Mouse (Mus musculus) kidney, adult 2 months (tissue): Measurements from ENCODE around the gene Atp23. TPM values are rescaled to one million over a fixed set of nuclear protein-coding genes. Genes with fewer than 3 reads are reported as not detected.
"Not testable (repeated sequence)": the region's sequence is repeated elsewhere in the genome, so short reads cannot be mapped to it uniquely, and the experiment has no call there.

Experiments used
- DNase-seq: peaks from one replicate; pipeline ENCODE4 v3.0.0; 2021
- H3K27ac ChIP-seq: fragments of 200-500 bp; 2 replicates; pipeline ENCODE4 v1.5.1; 2012; ENCODE audit warnings: low read depth, low read length, control low read depth, inconsistent platforms; ENCODE audit not compliant: insufficient read depth
- H3K27me3 ChIP-seq: fragments of 200-500 bp; replicated peaks from 2 replicates; pipeline ENCODE4 v1.6.1; 2012; ENCODE audit warnings: mild to moderate bottlenecking, moderate library complexity, low read length, inconsistent platforms; ENCODE audit not compliant: control insufficient read depth, insufficient read depth
- H3K36me3 ChIP-seq: fragments of 200-500 bp; 2 replicates; pipeline ENCODE4 v1.6.1; 2012; ENCODE audit warnings: mild to moderate bottlenecking, moderate library complexity, low read length, inconsistent platforms; ENCODE audit not compliant: control insufficient read depth, insufficient read depth
- H3K4me1 ChIP-seq: fragments of 200-500 bp; 2 replicates; pipeline ENCODE4 v1.6.1; 2011; ENCODE audit warnings: low read length; ENCODE audit not compliant: control insufficient read depth, insufficient read depth
- H3K4me3 ChIP-seq: fragments of 200-500 bp; 2 replicates; pipeline ENCODE4 v1.5.1; 2011; ENCODE audit warnings: mild to moderate bottlenecking, low read depth, low read length, control low read depth; ENCODE audit not compliant: insufficient read depth
- CTCF ChIP-seq: fragments of 200-500 bp; conservative IDR thresholded peaks from 2 replicates; pipeline ENCODE4 v1.5.1; 2011; ENCODE audit warnings: low read depth, mild to moderate bottlenecking, control low read depth, low read length, moderate library complexity, mixed read lengths; ENCODE audit not compliant: insufficient read depth, insufficient read length
- POLR2A ChIP-seq: fragments of 200-500 bp; IDR thresholded peaks from one replicate; pipeline ENCODE4 v1.6.1; 2011; ENCODE audit warnings: low read depth, low read length, control low read depth
- WGBS: fragments of 180-500 bp; shearing (Covaris S2); methylation state at CpG from one replicate; pipeline ENCODE4 v1.1.7; 2018; 5-methylcytosine and 5-hydroxymethylcytosine counted together
- polyA plus RNA-seq: library from polyadenylated mRNA; depleted of rRNA; stranded (reverse); fragments of >200 nt; gene quantifications from 2 replicates; pipeline ENCODE4 v1.2.3, GENCODE M21; 2012; rRNA removed

Atp23 gene
- polyA plus RNA-seq, 1 experiment: 14.2 TPM

DNA sequence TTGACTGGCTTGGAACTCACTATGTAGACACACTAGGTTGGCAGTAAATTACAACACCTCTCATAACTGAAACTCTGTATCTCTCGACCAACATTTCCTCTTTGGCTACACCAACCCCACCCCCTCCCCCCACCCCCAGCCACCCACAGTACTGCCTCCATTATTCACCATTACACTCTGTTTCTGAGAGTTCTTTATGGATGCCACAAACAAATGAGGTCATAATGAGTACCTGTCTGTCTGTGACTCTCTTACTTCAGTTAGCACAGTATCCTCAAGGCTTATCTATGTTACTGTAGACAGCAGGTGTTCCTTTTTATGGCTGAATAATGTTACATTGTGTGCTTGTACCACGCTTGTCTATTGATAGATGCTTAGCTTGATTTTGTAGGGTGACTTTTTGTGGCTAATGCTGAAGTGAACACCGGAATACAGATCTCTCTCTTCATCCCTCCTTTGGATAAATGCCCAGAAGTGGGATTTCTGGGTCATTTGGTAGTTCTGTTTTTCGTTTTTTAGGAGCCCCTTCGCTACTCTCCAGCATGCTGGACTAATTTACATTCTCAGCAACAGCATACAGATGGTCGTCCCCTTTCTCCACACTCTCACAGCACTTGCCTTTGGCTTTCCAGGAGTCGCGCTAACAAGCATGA, 73.1 kb downstream of the Atp23 start:
- no peak for TF ChIP-seq POLR2A
- TF ChIP-seq CTCF: no peak
- Histone ChIP-seq H3K4me3 (no peak overlapping the region), H3K27ac (no peak overlapping the region), H3K4me1 (no peaks in the 10 kb centered on the region), H3K27me3 (no peaks in the 10 kb centered on the region), H3K36me3 (no peaks in the 10 kb centered on the region)
- WGBS: 69% methylated on average over 8 of the region's 8 CpGs
- DNase-seq: no peak

DNA sequence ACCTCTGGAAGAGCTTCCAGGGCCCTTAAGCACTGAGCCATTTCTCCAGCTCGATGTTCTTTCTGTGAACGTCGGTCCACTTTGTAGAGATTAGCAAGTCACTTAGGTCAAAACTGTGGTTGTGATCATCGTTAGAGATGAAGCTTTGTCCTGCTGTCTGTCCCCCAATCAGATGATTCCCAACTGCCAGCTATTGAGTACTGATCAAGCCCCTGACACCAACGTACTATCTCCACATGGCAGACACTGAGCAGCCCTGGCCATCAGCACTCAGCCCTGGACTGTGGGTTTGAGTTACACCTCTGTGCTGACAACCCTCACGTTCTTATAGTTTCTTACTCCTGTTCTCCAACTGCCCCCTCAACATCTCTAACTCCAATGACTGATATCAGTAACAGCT, 74.2 kb downstream of the Atp23 start:
- H3K27me3 ChIP-seq: no peaks in the 10 kb centered on the region
- no peak overlapping the region for H3K4me3 ChIP-seq
- WGBS: 92% methylated on average over 6 of the region's 6 CpGs
- H3K27ac ChIP-seq: no peak overlapping the region
- DNase-seq: no peak
- H3K4me1 ChIP-seq: no peaks in the 10 kb centered on the region
- no peak for TF ChIP-seq CTCF
- TF ChIP-seq POLR2A: no peak
- H3K36me3 ChIP-seq: no peaks in the 10 kb centered on the region

DNA sequence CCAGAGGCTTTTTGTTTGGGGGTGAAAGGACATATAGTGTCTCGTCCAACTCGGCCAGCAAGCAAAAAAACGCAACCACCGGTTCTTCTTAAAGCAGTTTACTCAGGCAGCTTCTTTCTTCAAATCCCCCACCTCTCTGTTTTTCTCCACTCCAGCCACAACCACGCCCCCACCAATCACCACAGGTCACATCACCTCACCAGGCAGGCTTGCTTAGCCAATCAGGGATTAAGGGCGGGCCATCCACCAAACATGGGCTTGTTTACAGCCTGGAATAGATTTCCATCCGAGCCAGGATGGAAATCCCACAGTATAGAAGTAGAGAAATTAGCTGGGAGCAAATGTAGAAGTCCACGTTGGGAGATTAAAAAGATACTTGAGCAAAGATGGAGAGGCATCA, 74.9 kb downstream of the Atp23 start:
- not testable (repeated sequence) for H3K4me1 ChIP-seq, H3K4me3 ChIP-seq, DNase-seq, H3K27ac ChIP-seq, H3K27me3 ChIP-seq, H3K36me3 ChIP-seq
- 93% methylated on average over 8 of the region's 8 CpGs for WGBS

DNA sequence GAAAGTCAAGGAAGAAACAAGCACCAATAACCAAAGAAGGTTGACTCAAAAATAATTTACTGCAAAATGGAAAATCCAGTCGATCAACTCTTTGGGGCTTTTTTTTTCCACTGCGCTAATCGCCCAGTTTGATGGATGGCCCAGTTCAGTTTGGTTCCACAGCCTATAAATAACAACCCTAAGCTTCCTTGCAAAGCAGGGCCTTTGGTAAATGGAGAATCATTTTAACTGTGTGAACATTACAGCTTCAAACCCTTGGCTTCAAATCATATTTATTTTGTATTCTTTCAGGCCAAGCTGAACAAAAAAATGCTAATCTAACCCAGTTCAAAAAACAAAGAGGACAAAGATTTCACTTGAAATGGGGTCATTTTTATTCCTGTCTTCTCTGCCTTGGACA, 78.7 kb downstream of the Atp23 start:
- no peaks in the 10 kb centered on the region for H3K36me3 ChIP-seq

More for the DNA sequence above, 78.7 kb downstream of the Atp23 start:
- Histone ChIP-seq H3K4me3 (no peak overlapping the region), H3K4me1 (no peaks in the 10 kb centered on the region), H3K27ac (no peak overlapping the region), H3K27me3 (no peaks in the 10 kb centered on the region)
- no peak for DNase-seq
- TF ChIP-seq CTCF (no peak), POLR2A (no peak)
- WGBS: 54% methylated on average over 3 of the region's 3 CpGs

Other genes with a start within 250 kb of the Atp23 start
- 118 and 126 TPM in 2 replicates for gene Ctdsp2, start 77.4 kb upstream of the Atp23 start, polyA plus RNA-seq
- gene Avil, start 99.4 kb upstream of the Atp23 start, polyA plus RNA-seq: 0.14 and 0.19 TPM in 2 replicates
- gene Tsfm, start 129.5 kb upstream of the Atp23 start, polyA plus RNA-seq: 54.0 and 58.1 TPM in 2 replicates
- gene Mettl1, start 140.1 kb upstream of the Atp23 start, polyA plus RNA-seq: 24.5 and 27.5 TPM in 2 replicates
- 2.4 and 3.1 TPM in 2 replicates for gene Eef1akmt3, start 140.2 kb upstream of the Atp23 start, polyA plus RNA-seq
- 13.5 and 14.3 TPM in 2 replicates for gene Cyp27b1, start 146.9 kb upstream of the Atp23 start, polyA plus RNA-seq
- 13.1 and 15.3 TPM in 2 replicates for gene March9, start 158.8 kb upstream of the Atp23 start, polyA plus RNA-seq
- 195 and 216 TPM in 2 replicates for gene Cdk4, start 162.2 kb upstream of the Atp23 start, polyA plus RNA-seq
- gene Tspan31, start 168.9 kb upstream of the Atp23 start, polyA plus RNA-seq: 102 and 117 TPM in 2 replicates
- 1.3 and 2.2 TPM in 2 replicates for gene Agap2, start 173.9 kb upstream of the Atp23 start, polyA plus RNA-seq
- 108 and 114 TPM in 2 replicates for gene Os9, start 219.8 kb upstream of the Atp23 start, polyA plus RNA-seq